Mouse (Mus musculus) erythroid progenitor cell, adult 5-6 weeks (primary cell): ENCODE data around the gene Eml4. TPM values are rescaled to one million over a fixed set of nuclear protein-coding genes. Genes with fewer than 3 reads are reported as not detected.

Experiments
- ATAC-seq: replicated peaks from 2 replicates; pipeline ENCODE4 v1.8.0; 2016; ENCODE audit warnings: moderate number of reproducible peaks, mild to moderate bottlenecking, moderate TSS enrichment, inconsistent platforms; ENCODE audit not compliant: poor library complexity, low FRiP score, severe bottlenecking
- total RNA-seq, 2 experiments: library from RNA; stranded (forward) in 1 of 2; stranded (reverse) in 1 of 2; fragments of 150-400 nt in 1 of 2; fragments of 186-747, 209-891 nt in 1 of 2; gene quantifications; 2 replicates each; pipeline versions ENCODE4 v1.2.3 to v1.2.4; 2015 to 2017; ENCODE audit warnings: low replicate concordance in 2 of 2

Gene Eml4
- total RNA-seq, 2 experiments from 2014 or later: 4.4 to 7.5 TPM

DNA sequence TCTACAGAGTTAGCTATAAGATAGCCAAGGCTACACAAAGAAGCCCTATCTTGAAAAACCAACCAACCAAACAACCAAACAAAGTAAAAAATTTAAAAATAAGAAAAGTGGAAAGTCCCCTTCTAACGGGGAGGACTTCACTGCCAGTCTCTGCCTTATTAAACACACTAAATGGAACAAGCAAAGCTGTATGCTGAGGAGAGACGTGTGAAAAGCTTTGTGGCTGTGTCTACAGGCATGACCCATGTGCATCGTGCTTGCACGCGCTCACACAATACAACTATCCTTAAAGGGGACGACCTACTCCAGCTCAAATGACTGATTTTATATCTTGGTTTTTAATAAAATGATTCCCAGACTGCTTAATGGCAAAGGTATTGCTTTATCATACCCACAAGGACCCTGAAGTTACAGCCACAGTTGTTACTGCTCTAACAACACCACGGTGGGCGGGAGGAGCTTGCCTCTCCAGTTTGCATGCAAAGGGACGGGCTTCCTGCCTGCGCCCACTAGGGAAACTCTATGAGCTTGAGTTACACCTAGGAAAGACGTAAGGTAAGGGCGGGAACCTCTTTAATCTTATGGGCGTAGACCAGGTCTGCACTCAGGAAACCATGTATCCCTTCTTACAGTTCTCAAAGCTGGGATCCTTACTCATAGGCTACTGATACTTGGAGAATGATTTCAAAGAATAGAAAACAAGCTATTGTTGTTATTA is 11.2 kb upstream of the Eml4 start:
- ATAC-seq: no peak

DNA sequence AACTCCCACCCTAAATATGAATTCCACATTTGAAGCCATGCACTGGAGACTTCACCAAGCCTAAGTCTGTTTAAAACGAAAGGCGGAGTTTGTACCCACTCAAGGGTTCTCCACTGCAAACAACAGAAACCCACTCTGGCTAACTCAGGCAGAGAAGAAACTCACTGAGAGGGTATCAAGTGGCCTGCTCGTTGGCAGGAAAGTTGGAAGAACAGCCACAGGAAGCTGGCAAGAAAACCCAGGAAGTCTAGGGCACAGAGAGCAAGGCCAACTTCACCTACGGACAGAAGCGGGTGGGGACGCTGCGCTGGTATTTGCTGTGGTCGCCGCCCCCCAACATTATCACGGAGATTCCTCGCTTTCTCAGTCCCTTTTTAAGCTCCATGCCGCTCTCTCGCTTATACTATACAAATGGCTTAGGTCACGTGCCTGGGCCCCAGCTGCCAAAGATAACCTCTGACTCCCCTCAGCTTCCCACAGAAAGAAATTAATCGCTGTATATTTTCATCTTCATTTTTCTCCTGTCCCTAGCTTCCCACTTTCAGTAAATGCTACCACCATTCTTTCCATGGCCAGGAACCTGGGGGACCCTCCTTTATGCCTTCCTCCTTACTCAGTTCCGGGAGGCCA is 9.7 kb upstream of the Eml4 start:
- no peak for ATAC-seq

DNA sequence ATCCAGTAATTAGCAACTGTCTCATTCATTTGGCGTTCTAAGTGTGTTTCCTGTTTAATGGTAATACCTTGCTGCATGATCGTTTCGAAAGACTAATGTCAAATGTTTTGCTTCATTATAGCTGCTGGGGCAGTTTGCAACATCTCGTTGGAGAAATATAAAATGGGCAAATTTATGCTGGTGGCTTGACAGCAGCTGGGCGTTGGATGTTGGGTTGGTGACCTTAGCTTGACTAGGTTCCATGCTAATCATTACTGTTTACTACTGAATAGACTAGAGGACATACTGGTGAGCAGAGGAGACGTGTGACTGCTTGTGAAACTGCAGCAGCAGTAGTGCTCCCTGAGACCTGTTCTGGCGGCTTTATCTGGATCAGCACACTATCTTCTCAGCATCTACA is 6.5 kb upstream of the Eml4 start:
- no peak for ATAC-seq

DNA sequence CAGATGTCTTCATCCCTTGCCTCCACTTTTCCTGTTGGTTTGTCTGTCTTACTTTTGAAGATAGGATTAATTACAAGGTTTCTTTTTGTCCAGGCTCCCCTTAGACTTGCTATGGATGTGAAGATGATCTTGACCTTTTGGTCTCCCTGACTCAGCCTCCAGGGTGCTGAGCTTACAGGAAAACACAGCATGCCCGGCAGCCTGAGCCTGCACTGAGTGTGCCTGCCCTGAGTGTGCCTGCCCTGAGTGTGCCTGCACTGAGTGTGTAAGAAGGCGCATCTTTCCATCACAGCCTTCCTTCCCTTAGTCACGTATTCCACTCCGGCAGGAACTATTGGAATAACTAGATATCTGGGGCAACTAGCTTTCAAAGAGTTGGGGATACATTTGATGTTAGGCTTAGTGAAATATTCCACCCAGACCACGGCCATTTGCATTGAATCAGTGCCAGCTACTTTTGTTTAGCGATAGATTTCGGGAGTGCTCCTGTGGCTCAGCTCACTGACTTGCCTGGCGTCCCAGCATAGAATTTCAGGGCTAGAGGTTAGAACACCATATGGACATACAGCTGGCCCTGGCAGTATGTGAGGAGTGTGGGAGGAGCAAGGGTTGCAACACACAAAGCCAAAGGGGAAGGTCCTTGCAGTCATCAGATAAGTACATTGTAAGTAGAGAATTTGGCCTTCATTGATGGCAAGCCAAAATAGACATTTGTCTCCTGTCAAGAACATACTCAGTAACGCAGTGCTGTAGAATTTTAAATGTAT is 2.5 kb upstream of the Eml4 start:
- ATAC-seq: no peak

DNA sequence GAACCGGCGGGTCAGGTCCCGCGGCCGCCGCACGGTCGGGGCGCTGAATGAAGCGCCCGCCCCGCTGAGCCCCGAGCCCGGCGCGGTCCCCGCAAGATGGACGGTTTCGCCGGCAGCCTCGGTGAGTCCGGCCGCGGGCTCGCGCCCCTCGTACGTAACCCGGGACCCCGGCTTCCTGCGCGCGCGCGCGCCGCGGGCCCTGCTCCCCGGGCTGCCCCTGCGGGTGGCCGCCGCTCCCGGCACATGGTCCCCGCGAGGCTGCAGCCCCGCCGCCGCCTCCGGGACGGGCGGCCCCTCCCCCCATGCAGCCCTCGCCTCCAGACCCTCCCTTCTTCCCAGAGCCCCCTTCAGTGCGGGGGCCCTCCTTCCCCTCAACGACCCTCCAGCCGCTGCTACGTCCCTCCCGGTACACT is 394 bp downstream of the Eml4 start:
- no peak for ATAC-seq

DNA sequence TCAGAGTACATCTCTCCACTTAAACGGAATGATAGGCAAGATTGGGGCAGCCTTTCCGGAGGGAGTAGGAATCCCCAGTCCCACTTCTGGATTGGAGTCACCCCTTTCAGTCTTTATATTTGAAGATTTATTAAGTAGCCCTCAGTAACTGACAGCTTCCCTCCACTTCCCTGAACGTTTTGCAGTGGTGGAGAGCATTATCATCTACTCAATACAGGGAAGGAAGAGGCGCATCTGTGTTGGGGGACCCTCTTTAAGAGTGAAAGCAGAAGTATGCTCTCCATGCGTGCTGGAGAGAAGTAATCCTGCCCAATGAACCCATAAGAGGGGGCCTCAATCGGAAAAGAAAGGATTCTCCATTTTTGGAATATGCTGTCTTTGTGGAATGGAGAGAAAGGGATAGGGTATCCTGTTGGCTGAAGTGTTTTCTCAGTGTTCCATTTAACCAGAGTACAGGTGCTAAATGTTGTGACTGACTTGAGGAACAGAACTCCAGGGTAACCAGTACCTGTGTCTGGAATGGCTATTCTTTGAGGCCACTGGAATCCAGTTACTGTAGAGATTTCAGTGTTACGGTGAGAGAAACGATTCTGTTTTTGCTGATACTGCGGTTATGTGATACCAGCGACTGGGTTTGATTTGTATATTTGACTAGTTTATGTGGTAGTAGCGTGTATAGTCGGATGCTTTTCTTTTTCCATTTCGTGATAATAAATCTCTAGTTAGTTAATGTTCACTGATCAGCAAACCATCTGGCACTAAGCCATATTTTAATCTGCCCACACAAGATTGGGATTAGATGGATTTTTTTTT is 1.1 kb downstream of the Eml4 start:
- no peak for ATAC-seq

DNA sequence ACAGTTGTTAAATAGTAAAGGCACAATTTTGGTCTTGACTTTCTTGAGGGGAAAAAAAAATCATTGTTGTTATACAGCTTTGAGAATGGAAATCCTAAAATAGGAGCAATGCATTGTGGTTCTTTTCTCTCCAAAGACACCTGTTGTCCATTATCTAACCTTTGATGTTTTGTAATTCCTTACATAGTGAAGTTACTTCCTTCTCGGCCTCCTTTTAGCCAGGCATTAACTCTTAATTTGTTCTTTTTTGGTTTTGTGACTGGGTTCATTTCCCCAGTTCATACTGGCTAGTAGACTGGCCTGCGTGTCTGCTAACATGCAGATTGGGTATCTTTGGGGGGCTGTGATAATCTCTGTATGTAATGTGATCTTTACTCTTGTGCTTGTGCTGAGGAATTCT is 1.7 kb downstream of the Eml4 start:
- no peak for ATAC-seq

DNA sequence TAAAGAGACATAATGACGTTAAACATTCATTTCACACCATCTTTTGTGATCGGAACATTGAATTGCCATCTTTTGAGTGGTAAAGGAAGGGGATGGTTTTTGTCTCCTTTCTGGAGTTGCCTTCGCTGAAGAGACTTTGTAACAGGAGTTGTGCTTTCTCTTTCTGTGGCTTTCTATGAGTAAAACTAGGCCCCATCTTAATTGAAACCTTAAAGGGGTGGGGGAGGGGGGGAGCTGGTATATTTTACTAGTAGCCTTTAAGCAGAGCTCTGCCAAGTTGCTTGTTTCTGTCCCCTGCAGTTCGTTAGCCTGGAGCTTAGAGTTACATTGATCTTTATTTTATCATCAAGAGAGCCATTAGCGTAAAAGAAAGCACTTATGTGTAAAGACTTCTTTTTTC is 2.3 kb downstream of the Eml4 start:
- ATAC-seq: no peak

DNA sequence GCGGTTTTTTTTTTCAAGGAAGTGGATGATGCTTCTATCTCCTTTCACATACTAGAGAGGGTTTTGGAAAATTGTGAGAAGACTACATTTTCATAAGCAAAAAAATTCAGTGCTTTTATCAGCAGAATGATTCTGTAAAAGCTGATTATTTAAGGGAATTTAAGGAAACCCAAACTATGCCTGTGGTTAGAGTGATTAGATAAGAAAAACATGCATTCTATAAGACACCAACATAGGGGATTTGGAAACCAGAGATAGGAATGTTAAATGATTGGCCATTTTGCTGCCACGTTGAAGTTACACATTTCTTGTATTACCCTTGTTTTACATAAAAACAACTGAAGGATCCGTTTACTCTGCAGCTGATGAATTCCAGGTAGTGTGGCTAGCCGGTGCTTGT is 2.7 kb downstream of the Eml4 start:
- no peak for ATAC-seq

DNA sequence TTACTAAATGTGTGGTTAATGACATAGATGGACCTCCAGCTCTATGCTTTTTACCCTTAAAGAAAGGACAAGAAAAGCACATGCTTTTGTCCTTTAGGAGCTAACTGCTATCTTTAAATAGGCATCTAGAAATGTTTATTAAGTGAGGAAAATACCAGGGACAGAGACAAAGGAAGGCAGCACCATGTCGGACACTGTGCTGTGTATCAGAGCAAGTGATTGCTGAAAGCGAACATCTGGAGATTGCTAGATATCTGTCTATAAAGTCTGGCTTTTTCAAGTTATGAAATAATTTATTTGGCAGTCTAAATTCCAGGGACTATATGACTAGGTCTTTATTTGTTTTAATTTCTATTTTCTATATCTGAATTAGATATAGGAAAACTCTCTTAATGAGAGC is 4.8 kb downstream of the Eml4 start:
- ATAC-seq: no peak

DNA sequence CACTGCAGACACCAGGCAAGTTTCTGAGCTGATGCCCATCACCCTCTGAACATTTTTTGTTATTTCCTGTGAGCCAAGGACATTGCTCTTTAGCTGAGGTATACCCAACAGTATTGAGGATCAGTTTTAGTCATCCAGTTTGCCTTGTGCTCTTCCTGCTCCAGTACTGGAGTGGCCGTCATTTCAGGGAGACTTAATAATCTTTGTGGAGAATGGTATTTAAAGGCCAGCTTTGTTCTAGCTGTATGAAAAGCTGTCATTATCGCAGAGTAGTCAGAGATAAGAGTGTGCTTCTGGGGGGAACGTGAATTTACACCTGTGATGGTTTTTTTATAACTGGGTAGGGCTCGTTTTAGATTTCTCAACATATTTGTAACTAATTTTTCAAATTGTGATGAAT is 9.2 kb downstream of the Eml4 start:
- ATAC-seq: no peak

DNA sequence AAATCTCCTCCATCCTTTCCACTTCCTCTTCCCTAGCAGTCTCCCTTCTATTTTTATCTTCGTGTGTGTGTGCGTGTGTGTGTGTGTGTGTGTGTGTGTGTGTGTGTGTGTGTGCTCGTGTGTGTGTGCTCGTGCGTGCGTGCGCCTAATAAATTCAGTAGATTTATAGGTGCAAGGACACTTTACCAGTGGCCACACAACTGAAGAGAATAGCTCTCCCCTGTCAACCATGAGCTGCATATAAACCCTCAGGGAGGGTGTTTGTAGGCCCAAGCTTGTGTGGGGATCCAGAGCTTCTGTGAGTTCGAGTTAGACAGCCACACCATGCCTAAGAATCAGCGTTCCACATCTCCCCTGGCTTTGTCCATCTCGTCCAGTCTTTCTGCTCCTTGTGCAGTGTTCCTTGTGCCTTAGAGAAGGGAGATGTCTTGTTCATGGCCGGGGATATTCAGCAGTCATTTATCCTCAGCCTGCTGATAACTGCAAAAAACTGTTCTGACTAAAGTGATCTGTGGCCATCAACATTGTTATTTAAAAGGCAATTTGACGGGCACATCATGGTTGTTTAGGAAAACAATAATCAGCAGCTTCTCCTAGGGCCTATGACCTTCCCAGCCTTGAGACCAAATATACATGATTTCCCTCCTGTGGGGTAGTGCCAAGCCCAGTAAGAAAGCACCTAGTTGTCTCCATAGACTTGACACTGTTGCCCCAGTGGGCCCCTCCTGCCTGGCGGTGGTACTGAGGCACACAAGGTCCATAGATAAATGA is 10.2 kb downstream of the Eml4 start:
- no peak for ATAC-seq

DNA sequence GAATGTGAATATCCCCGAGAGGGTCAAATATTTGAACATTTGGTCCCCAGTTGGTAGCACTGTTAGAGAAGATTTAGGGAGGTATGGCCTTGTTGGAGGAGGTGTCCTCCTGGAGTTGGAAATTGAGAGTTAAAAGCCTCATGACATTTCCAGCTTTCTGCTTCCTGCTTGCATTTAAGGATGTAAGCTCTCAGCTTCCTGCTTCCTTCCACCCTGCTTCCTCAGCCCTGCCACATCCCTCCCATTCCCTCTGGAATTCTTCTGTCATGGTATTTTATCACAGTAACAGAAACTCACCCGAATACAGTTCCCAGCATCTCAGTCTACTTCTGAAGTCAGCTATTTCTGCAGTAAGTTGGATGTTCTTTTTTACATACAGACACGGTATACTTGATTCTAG is 12.3 kb downstream of the Eml4 start:
- no peak for ATAC-seq

DNA sequence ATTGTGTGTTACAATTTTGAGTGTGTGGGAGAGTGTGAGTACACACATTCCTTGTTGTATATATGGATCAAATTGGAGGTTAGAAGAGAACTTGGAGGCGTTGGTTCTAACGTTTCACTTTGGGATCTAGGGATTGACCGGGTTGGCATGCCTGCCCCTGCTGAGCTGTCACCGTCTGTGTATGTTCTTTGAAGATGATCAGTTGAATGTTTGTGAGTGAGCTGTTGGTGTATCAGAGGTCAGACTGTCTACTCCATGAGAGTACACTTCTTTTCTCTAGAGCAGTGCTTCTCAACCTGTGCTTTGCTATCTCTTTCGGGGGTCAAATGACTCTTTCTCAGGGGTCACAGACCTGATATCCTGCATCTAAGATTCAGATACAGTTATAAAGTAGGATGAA is 13.6 kb downstream of the Eml4 start:
- ATAC-seq: no peak

DNA sequence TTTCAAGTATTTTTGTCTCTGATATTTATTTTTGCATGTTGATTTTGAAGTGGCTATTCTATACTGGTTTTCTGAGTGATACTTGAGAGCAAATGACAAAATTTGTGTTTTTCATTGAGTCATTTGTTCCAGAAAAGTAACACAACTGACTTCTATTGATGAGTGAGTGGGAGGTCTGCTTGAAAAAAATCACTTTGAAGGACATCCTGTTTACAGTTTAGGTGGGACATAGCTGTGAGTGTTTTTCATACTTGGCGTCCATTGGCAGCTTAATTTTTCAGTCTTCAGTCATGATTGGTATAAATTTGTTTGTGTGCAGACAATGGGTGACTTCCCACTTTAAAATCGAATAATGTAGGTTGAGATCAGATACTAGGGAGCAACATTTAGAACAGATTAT is 14.4 kb downstream of the Eml4 start:
- ATAC-seq: no peak

DNA sequence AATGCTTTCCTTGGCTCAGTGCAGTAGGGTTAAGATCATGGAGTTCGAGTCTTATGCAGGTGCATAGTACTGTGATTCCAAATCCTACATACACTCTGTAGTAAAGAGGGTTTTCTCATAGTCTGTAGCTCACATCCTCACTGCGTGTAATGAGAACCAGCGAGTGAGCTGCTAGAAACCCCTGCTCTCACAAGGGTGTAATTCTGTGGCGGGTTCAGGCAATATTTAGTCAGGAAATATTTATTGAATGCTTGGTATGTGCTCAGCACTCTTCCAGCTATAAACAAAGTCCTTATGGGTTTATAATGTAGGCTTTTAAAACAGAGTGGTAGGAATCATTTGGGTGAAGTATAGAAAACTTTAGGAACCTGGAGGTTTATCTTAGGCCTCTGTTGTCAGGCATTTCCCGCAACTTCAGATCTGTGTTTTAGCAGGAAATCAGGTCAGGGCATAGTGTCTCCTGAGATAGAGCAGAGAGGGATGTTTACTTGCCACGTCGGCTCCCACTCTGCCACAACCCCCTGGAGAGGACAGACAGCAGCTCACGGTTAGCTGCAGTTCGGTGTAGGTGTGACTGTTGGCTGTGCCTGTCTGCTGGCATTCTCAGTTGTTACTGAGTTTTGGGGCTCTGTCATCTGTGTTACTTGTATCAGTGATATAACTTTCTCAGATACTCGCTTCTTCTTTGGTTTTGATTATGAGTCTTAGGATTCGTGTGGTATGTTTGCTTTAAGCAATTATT is 15.1 kb downstream of the Eml4 start:
- ATAC-seq: no peak

DNA sequence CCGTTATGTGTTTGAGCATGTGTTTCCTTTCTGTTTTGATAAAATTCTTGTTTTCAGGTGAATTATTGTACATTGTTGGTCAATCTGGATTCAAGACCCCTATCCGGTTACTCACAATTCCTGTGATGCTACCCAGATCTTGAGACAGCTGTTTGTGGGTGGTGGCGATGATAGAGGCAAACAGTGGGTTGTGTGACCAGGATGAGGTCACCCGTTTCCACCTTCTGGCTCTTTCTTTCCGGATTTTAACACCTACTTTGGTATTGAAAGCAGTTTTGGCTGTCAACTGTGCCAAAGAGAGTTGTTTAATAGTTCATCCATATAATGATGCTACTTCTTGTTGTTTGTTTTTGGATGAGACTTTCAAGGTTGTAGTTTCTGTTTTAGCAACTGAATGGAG is 16.7 kb downstream of the Eml4 start:
- no peak for ATAC-seq

DNA sequence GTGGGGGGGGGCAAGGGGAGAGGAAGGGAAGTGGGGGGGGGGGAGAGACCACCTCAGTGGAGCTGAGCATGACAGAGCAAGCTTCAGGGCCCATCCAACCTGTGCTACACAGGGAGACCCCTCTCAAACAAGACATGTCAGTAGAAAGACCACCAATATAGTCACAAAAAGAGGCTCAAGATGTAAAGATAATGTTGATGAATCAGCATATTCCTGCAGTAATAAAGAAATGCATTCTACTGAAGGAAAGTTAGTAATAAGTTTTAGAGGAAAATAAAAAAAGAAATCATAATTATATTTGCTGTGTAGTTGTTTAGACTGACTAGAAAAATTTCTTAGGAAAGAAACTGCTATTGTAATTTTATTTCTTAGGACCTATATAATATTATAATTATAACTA is 23.4 kb downstream of the Eml4 start:
- ATAC-seq: no peak

DNA sequence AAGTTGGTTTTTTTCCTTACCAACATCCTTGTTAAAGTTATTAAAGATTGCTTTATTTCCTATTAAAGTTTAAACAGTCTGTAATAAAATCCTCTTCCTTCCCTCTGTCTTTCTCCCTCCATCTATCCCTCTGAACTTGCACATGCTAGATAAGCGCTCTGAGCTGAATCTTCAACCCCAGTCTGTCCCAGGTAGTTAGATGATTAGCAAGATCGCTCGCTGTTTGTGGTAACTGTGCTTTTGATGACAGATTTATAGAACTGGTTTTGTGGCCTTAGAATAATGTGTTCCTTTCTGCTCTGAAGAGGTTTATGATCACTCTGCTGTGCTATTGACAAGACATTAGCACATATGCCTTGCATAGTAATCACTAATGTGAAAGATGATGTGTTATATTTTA is 25.1 kb downstream of the Eml4 start:
- ATAC-seq: no peak
